Mouse (Mus musculus): Measurements from ENCODE around the gene Trim41.

Gene Trim41

DNA sequence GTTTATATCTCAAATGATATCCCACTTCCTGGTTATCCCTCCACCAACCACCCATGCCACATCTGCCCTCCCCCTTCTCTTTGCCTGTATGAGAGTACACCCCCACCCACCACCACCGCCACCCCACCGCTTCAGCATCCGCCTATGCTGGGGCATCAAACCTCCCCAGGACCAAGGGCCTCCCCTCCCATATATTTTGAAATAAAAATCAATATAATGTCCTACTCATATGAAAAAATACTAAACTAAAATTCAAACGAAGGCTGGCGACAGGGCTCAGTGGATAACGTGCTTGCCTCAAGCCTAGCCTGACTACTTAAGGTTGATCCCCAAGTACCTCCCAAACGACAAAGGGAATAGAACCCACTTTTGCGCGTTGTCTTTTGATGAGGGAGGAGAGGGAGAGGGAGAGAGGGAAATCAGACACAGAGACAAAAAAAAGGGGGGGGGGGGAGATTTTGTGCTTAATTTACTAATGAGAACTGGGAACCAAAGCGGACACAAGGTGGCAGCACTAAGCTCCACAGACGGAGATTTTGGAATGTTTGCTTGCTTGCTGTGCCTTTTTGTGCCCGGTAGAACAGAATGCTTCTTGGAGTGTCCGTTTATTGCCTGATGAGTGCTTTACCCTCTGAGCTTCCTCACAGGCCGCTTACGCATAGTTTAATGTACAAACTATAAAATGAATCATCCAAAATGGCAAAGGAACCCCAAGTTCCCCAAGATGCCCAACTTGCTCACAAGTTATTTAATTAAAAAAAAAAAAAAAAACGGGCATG lies 28.7 kb downstream of the Trim41 start:
- DNase-seq, result peak; percentile 77 to 83

DNA sequence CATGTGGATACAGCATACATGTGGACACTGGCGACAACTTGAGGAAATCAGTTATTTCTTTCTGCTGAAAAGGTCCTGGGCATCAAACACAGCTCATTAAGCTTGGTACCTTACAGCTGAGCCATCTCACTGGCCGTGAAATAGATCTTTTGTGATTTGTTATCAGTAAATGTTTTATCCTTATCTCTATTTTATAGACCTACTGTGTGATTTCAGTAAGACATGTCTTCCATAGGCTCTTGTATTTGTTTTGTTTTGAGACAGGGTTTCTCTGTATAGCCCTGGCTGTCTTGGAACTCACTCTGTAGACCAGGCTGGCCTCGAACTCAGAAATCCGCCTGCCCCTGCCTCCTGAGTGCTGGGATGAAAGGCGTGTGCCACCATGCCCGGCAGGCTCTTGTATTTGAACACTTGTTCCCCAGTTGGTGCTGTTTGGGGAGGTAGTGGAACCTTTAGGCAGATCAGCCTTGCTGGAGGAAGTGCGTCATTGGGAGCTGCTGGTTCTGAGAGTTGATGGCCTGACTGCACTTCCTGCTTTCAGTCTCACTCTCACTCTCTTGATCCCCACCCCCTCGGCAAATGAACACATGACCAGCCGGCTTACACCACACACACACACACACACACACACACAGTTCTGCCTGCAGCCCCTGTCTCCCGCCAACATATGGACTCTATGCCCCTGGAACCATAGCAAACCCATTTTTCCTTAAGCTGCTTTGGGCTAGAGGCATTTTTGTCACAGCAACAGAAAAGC lies 29.5 kb downstream of the Trim41 start:
- peak; percentile 73 to 78 for DNase-seq

DNA sequence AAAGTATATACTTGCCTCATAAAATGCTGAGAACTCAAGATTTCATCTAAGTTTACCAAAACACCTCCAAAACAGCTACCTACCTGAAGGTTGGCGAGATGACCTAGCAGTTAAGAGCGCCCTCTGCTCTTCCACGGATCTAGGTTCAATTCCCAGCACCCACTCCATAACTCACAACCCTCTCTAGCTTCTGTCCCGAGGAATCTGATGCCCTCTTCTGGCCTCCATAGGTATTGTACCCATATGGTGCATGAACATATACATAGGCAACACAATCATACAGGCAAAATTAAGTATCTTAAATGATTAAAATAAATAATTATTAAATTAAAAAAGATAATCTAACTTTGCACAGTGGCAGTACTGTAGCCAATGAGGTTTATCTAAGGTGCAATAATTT lies 34.9 kb downstream of the Trim41 start:
- no peak for DNase-seq

DNA sequence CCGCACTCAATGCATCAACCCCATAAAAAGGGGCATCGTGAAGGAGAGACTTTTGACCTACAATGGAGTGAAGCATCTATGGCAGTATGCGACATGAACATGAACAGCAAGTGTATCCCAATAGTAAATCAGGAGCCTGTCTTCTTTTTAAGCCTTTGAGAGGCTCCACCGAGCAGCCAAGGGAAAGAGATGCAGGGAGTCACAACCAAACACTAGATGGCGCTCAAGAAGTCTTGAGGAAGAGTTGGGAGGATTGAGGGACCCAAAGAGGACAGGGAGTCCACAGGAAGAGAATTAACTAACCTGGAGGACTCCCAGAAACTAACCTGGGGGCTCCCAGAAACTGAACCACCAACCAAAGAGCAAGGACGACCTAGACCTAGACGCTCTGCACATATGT lies 37.7 kb downstream of the Trim41 start:
- peak in 1 of 2 experiments; percentile 43 for DNase-seq

DNA sequence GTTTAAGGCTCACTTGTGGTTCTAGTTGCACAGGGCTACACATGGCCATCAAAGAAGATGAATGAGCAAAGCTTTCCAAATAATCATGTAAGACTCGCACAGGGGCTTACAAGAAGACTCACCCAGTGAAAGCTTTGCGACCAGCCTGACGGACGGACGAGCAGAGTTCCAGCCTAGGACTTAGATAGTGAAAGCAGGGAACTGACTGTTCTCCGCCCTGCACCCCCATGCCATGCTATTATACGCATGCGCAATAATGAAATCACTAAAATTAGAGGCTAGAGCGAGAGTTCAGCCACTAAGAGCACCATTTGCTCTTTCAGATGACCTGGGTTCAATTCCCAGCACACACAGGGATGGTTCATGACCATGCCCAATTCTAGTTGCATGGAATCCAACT lies 39.9 kb downstream of the Trim41 start:
- DNase-seq, result no peak

DNA sequence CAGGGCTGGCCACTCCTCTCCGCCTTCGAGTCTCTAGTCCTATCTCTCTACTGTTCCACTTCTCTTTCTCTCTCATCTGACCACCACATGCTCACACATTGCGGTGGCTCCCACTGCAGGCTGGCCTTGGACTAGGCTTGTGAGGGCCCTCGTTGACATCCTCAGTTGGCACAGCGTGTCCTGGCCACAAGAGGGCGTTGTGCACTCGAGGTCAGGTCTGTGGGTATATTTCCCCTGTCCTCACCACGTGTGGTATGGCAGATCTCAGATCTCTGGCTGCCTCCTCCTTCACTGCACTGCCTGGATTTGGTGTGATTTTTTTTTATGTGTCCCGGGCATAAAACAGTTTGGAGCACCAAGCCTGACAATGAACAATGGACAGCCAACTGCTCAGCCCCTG lies 40.5 kb downstream of the Trim41 start:
- DNase-seq, result no peak

DNA sequence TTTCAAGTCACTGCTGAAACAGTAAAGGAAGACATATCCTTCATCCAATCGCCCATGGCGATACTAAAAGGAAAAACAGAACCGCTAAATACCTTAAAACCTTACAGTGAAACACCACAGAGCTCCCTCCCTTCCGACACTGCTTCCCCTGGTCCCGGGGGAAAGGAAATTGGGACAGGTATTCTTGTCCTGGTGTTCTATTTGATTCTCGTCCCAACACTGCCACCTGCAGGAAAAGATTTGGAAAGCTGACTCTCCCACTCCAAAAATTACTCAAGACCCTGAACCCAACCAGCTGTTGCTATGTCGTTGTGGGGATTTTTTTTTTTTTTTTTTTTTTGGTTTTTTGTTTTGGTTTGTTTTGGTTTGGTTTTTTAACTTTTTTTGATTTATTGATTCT lies 41.7 kb downstream of the Trim41 start:
- peak; percentile 44 to 52 for DNase-seq

DNA sequence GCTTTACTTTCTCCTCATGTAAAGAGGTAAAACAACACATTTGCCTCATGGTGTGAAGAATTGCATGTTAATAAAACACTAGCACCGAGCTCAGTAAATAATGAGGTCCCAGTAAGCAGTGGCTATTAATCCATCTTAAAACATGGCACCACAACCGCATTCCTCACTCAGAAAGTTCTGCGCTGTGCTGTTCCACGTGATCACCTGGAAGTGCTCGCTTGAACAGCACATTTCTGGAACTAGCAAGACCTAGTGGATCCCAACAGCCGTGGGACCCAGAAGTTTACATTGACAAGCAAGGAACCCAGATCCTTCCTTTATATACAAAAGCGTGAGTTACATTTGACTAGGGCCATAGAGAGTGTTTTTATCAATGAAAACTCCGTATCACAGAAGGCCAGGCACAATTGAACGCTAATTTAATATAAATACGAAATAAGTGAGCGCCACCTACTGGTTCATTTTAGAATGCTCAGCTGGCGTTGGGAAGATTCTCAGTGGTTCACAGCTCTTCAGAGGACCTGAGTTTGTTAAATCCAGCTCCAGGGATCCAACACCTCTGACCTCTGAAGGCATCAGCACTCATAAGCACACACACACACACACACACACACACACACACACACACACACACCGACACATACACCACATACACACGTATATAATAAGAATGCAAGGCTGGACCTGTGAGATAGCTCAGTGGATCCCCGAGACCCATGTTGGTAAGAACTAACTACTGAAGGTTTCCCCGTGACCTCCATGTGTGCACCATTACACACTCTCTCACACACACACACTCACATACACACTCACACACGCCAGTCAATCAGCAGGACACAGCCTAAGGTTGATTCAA lies 42.5 kb downstream of the Trim41 start:
- DNase-seq, result peak; percentile 24 to 50

DNA sequence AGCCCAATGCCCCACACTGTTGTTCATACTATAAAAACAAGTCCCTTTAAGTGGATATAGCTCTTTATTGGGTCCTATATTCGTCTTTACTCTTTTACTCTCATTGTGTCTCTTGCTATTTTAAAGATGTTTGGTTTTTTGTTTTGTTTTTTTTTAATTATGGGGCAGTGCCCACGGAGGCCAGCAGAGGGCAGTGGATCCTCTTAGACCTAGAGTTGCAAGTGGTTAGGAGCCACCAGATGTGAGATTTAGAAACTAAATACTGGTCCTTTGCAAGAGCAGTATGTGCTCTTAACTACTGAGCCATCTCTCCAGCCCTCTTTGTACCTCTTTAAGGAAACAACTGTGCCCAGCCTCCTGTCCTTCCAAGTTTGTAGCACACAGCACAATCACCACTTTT lies 45.5 kb downstream of the Trim41 start:
- DNase-seq, result no peak

DNA sequence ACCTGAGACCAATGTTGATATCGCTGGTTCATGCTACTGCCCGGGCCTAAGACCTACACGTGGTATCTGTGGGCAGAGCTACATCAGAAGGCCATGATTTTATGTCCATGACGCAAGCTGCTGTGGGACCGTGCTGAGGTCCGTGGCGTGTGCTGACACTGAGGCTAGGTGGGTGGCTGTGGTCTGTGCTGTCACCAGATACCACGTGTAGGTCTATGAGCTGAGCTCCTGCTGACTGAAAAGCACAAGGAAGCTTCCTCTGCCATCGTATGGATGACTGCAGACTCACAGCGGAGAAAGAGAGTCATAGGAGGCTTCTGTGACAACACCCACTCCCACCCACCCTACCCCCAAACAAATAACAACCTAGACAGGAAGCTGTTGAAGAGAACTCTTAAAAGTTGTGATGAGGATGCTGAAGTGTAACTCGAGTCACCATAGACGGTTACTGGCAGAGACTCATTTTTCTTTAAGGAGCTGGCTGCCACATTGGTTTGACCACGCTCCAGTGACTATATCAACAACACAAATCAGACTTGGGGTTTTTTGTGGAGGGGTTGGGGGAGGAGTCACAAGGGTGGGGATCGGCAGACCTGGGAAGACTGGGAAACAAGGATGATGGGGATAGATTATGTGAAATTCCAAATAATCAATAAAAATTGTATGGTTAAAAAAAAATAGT lies 49.8 kb downstream of the Trim41 start:
- DNase-seq, result no peak

DNA sequence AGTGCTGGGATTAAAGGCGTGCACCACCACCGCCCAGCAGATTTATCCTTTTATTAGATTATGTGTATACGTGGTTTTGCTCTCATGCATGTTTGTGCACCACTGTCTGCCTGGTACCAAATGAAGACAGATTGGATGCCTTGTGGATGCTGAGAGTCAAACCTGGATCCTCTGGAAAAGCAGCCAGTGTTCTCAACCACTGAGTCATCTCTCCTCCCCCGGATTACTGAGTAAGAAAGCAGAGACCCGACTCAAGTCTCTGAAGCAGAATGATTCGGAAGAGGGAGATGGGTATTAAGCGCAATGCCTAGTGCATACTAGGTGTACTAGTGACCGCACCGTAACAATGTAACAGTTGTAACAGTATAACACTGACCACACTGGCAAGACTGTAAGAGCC lies 53.0 kb downstream of the Trim41 start:
- DNase-seq, result no peak

DNA sequence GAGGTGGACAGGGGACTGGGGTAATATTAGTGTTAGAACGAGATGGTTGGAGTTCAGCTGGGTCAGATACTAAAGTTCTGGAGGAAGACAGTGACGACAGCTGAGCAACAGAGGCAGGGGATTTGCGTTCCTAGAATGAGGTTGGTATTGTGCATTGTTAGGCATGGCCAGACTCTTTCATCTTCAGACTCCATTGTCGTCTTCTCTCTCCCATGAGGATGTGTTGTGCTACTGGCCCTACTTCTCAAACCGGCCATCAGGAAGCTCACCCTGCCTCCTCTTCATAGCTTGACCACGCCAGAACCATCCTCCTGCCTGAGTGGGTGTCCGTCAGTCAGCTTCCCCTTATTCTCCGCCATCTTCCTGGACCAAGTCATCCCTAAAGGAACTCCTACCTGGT lies 58.1 kb downstream of the Trim41 start:
- no peak for DNase-seq
